Mouse (Mus musculus) stomach, postnatal 0 days (tissue): ENCODE data around the gene B3galt2.

Source experiments
- CTCF ChIP-seq: IDR thresholded peaks from 2 replicates; pipeline ENCODE4 v1.5.1; 2016; ENCODE audit warnings: antibody characterized with exemption, low read depth, mild to moderate bottlenecking, moderate library complexity
- EP300 ChIP-seq: optimal IDR thresholded peaks from 2 replicates; pipeline ENCODE3; 2016; ENCODE audit warnings: antibody characterized with exemption

- TF ChIP-seq EP300 (no peak), CTCF (no peak)
Measured at GRCm38 (mm10) chr1:143663197-143663596, 22.7 kb downstream of the B3galt2 start.
